Mouse (Mus musculus) spleen, postnatal 10 days (tissue): ENCODE measurements around the gene Mta2.
"Not testable (repeated sequence)": the region's sequence is repeated elsewhere in the genome, so short reads cannot be mapped to it uniquely, and the experiment has no call there.

ENCODE experiments used
- DNase-seq, 2 experiments: peaks; one replicate each; pipeline ENCODE4 v3.0.0; 2021 to 2022; ENCODE audit warnings: low spot score in 2 of 2

Gene Mta2

GRCm38 (mm10) chr19:8941515-8942217 lies at the start of gene Mta2:
Gene Mta2 (plus strand): TSS chr19:8941875.
- peak; percentile 95 to 98 for DNase-seq

DNA sequence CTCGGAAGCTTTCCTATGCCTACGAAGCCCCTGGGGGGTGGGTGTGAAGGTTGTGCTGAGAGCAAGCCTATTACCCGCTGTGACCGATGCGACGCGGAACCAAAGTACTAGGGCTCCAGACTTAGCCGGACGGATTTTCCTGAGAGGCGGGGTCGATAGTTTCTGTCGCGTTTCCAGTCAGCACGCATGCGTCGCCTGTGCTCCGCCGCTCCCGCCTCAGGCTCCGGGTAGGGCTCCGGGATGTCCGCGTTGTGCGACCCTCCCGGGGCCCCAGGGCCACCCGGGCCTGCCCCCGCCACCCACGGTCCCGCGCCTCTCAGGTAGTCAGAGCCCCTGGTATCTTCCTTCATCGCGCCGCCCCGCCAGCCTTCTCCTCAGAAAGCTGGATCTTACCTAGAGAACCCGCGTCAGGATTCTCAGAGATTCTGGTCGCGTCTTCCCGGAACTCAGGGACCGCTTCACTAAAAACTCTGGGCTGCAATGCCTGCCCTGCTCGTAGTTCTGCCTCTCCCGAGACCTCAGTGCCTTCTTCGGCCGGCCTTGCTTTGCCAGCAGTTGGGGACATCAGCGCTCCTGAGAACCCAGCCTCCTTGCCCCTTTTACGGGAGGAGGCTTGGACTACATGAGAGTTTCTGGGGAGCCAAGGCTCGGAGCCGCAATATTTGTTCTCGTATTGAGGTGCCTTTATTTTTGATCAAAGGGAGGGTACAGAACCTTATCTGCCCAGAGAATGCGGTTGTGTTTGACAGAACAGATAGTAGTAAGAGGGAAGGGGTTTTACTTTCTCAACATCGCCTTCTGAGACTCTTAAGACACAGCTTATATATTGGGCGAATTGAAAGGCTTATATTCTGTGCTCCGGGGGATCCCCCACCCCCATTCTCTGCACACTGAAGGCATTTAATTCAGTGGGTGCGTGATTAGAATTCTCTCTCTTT lies 48.6 kb upstream of the Mta2 start, which contains the start of gene Ints5:
Gene Ints5 (plus strand): TSS at position 177 of the 938 bp plus-strand sequence.
- peak; percentile 86 to 90 for DNase-seq

GRCm38 (mm10) chr19:8895397-8895960 lies 46.2 kb upstream of the Mta2 start:
- no peak for DNase-seq

GRCm38 (mm10) chr19:8896231-8896630 lies 45.4 kb upstream of the Mta2 start:
- DNase-seq = not testable (repeated sequence)

DNA sequence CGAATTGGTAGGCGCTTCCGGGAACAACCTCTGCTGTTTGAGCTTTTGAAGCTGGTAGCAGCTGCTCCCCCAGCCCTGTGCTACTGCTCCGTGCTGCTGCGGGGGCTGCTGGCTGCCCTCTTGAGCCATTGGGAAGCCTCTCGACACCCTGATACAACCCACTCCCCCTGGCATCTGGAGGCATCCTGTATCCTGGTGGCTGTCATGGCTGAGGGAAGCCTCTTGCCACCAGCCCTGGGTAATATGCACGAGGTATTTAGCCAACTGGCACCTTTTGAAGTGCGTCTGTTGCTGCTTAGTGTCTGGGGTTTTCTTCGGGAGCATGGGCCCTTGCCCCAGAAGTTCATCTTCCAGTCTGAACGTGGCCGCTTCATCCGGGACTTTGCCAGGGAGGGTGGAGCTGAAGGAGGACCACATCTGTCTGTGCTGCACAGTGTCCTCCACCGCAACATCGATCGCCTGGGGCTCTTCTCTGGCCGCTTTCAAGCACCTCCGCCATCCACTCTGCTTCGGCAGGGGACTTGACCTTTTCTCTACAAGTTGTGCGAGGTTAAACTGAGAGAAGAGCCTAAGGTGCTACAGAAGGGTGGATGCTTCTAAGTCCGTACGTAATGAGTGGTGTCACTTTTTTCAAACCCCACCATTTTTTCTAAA lies 44.3 kb upstream of the Mta2 start:
- peak in 1 of 2 experiments; percentile 48 for DNase-seq

DNA sequence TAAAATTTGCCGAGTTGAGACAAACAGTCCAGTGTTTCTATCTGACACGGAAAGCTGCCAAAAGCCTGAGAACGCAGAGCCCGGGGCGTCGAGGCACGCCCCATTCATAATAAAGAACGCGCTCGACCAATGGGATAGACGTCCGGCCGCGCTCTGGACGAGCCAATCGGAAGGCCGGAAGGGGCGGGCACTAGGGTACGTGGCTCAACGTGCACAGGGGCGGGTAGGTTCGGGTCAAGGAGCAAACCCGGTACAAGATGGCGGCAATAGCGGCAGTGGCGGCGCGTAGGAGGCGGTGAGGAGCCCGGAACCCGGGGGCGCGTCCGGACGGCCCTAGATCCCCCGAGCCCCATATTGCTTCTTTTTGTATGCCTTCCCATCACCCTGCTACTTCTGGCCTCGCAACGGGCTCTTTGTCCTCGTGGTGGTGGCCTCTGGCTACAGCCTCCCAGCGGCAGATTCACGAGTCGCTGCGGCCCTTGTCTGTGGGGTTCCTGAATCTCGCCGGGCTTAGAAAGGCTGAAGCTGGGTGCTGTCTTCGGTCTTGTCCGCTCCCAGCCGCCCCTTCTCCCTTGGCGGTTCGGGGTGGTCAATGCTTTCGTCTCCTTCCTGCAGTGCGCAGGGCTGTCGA lies 43.7 kb upstream of the Mta2 start, which contains the start of gene Ganab:
Gene Ganab (plus strand): TSS at position 207 of the 631 bp plus-strand sequence.
- DNase-seq = peak; percentile 89 to 98

GRCm38 (mm10) chr19:8898576-8898975 lies 43.1 kb upstream of the Mta2 start:
- DNase-seq = peak in 1 of 2 experiments; percentile 34

DNA sequence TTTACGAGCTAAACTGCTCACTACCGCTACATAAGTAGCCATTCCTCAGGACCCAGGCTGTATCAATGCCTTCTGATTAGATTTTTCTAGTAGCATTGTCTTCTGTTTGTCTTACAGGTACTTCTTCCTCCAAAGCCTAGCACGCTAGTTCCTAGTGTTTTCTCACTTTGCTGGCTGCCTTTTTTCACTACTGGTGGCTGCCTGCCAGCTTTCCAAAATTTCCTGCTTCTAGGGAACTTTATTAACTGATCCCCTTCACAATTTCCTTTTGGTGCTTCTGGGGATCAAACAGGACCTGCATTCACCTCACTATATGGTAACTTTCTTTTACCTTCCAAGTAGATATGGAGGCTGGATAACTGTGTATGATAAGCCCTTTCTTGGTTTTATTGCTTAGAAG lies 42.6 kb upstream of the Mta2 start:
- DNase-seq = no peak

DNA sequence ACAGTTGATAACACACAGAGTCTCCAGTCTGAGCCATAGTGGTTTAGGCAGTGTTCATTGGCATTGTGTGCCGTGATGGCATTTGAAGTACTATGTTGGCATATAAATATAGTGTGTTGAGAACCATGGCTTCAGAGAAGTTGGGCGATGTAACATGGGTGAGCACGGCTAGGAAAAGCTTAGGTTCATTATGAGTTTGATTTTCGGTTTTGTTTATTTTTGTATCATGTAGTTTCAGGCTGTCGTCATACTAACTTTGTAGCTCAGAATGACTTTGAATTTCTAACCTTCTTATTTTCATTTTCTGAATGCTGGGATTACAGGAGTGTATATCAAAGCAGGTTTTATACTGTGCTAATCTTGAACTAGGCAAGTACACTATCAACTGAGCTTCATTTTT lies 38.3 kb upstream of the Mta2 start:
- no peak for DNase-seq

DNA sequence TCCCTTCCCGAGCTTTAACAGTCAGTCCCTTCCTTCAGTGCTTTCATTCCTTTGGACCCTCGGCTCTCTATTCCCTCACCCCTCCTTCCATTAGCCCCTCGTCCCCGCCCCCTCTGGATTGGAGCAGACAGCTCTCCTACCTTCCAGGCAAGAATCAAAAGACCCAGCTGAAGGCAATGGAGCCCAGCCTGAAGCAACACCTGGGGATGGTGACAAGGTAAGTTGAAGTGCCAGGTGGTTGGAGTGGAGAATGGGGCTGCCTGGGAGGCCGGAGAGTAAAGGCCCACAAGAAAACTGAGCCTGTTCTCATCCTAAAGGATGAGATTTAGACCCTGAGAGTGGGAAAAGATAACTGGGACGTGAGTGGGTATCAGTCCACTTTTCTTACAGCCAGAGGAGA lies 33.1 kb upstream of the Mta2 start:
- no peak for DNase-seq

DNA sequence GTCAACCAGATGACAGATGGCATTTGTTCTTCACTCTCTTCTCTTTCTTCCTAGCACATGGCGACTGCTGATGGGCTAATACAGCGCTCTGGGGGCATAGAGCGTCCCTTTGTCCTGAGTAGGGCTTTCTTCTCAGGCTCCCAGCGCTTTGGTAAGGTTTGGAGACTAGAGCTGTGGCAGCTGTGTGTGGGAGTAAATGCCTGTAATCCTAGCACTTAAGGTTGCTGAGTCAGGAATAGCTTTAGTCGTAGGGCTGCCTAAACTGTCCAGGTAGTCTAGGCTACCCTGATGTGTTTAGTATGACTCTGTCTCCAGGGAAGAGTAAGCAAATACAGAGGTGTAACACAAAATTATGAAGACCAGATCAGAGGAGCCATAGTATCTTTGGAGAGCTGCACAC lies 29.9 kb upstream of the Mta2 start:
- no peak for DNase-seq

DNA sequence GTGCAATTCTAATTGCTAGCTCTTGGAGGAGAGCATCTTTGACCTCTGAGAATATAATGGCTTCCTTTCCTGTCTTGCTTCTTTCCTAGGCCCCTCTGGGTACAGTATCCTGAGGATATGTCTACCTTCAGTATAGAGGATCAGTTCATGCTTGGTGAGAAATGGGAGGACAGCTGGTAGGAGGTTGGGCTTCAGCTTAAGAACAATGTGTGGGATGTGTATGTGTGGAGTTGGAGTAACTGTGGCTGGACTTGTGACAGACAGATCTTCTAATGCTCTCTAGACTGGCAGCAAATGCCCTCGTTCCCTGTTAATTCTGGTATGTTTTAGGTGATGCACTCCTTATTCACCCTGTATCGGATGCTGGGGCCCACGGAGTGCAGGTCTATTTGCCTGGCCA lies 27.5 kb upstream of the Mta2 start:
- DNase-seq = no peak

- DNase-seq = no peak
These were observed 22.7 kb upstream of the Mta2 start for GRCm38 (mm10) chr19:8919000-8919399.

GRCm38 (mm10) chr19:8919684-8920072 lies 22.0 kb upstream of the Mta2 start:
- peak in 1 of 2 experiments; percentile 17 for DNase-seq

DNA sequence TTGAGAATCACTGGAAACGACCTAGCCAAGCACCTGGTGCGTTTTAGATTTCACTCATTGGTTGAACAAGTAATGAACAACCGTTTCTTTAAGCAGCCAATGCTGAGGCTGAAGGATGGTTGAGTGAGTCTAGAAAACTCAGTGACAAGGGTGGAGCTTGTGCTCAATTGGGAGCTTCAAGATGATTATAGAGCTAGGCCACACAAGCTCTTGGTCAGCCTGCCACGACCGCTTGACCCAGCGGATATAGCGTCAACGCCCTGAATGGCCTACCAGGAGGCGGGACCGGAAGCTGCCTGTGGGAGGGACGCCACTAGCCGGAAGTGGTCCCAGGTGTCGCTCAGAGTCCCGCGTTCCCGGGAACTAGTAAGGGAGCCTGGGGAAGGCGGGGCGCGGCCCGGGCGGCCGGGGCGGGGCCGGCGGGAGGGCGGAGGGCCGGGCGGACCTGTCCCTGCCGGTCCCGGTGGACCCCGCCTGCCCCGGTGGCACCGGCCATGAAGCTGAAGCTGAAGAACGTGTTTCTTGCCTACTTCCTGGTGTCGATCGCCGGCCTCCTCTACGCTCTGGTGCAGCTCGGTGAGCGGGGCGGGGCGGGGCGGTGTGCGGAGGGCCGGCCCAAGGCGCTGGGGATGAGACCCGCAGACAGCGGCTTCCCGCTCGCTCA lies 21.5 kb upstream of the Mta2 start, which contains the start of gene B3gat3:
Gene B3gat3 (plus strand): TSS at position 302 of the 664 bp plus-strand sequence.
- peak; percentile 89 to 91 for DNase-seq

DNA sequence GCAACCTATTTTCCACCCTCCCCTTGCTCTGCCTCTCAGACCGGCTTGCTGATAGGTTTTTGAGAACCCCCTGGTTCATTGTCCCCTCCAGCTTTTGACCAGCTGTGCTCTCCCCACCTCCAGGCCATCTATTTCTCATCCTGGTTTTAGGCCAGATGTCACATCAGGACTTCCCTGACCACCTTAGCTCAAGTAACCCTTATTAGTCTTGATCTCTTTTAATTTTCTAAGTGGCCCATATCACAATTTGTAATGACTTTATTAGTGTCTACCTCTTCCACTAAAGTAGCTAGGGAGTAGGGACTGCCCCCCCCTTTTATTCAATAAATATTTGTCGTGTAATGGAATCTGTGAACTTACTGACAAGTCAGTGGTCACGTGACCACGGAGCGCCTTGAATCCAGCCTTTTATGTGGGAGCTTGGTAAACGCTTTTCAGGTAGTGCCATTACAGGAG lies 20.8 kb upstream of the Mta2 start:
- peak; percentile 42 to 53 for DNase-seq

GRCm38 (mm10) chr19:8921741-8922140 lies 19.9 kb upstream of the Mta2 start:
- DNase-seq = no peak

GRCm38 (mm10) chr19:8926766-8927165 lies 14.9 kb upstream of the Mta2 start:
- no peak for DNase-seq

GRCm38 (mm10) chr19:8927891-8928525 lies 13.7 kb upstream of the Mta2 start:
- DNase-seq = no peak

DNA sequence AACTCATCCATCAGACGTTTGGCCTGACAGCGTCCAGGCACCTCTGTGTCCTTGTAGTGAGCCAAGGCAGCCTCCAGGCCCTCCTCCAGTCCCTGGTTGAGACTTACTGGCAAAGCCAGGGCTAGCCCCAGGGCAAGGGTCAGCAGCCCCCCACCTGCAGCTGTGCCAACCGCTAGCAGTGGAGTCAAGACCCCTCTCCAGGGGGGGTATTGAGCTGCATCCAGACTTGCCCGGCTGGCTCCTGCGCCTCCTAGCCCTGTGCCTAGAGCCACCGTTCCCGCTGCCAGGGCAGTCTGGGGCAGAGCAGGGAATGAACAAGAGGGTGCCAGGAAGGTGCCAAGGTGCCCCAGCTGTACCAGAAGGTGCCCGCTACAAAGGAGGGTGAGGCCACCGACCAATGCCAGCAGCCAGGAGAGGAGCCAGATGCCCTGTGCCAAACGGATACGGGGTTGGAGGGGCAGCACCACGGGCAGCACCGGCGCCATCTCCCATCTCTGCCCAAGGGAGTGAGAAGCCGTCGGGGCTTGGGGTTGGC lies 12.9 kb upstream of the Mta2 start:
- DNase-seq = no peak
